Mouse (Mus musculus) gastrocnemius, postnatal 14 days (tissue): ENCODE results near the gene Plcb3. TPM values are rescaled to one million over a fixed set of nuclear protein-coding genes. Genes with fewer than 3 reads are reported as not detected.

ENCODE experiments used
- DNase-seq: peaks from one replicate; pipeline ENCODE4 v3.0.0; 2021; ENCODE audit warnings: mixed read lengths
- intact Hi-C: fragments of 180-260 bp; cut with DNase I; formaldehyde crosslinking; loops from one replicate; pipeline ENCODE4 v1.15.1; 2025; ENCODE audit warnings: low total_unique reads
- long read RNA-seq, 2 experiments: library from polyadenylated mRNA; stranded (forward); transcript quantifications; one replicate each; pipeline ENCODE4 v2.0.0; 2021
- total RNA-seq, 2 experiments: library from RNA; stranded (reverse); gene quantifications; 2 replicates each; pipeline ENCODE4 v1.2.3; 2021

Gene Plcb3
- 10 to 100 TPM; 10.9 to 11.6 TPM for total RNA-seq
- long read RNA-seq, experiment 1, full-length matches to known transcripts = 5 of 14 reads
- long read RNA-seq, experiment 1, partial matches to known transcripts = 7 of 14 reads
- long read RNA-seq, experiment 1, other reads (novel, unspliced or antisense) = 2 of 14 reads
- long read RNA-seq, experiment 2, full-length matches to known transcripts = 17 of 26 reads
- long read RNA-seq, experiment 2, partial matches to known transcripts = 3 of 26 reads
- long read RNA-seq, experiment 2, other reads (novel, unspliced or antisense) = 6 of 26 reads

- peak; percentile 86 for DNase-seq
- intact Hi-C loops = no loop called here
These were observed at the start of gene Plcb3 for GRCm38 (mm10) chr19:6975537-6976521. TSS of gene Plcb3 (minus strand) at chr19:6976470.

- intact Hi-C loops = no loop called here
- no peak for DNase-seq
These were observed 44.0 kb upstream of the Plcb3 start for GRCm38 (mm10) chr19:7020224-7020641.

- DNase-seq = no peak
- intact Hi-C loops = no loop called here
These were observed 42.9 kb upstream of the Plcb3 start, which contains the start of gene Fermt3 for GRCm38 (mm10) chr19:7019191-7019590. TSS of gene Fermt3 (minus strand) at chr19:7019469.

DNA sequence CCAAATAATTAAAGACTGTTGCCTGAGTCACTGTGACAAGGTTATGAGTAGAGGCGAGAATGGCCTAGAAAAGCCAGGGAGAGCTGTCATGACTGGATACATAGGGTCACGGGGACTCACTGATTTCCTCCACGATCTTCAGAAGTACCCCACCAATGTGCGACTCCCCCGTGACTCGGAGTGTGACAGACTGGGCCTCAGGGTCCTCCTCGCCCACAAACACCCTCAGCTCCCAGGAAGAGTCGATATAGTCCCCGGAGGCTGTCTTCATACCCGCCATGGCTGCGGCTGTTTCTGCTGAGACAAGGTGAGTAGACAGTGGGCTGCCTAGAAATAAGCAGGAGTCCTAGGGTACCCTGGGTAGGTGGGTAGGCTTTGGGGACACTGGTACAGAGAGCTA is 42.3 kb upstream of the Plcb3 start:
- intact Hi-C loops = no loop called here
- DNase-seq = no peak

DNA sequence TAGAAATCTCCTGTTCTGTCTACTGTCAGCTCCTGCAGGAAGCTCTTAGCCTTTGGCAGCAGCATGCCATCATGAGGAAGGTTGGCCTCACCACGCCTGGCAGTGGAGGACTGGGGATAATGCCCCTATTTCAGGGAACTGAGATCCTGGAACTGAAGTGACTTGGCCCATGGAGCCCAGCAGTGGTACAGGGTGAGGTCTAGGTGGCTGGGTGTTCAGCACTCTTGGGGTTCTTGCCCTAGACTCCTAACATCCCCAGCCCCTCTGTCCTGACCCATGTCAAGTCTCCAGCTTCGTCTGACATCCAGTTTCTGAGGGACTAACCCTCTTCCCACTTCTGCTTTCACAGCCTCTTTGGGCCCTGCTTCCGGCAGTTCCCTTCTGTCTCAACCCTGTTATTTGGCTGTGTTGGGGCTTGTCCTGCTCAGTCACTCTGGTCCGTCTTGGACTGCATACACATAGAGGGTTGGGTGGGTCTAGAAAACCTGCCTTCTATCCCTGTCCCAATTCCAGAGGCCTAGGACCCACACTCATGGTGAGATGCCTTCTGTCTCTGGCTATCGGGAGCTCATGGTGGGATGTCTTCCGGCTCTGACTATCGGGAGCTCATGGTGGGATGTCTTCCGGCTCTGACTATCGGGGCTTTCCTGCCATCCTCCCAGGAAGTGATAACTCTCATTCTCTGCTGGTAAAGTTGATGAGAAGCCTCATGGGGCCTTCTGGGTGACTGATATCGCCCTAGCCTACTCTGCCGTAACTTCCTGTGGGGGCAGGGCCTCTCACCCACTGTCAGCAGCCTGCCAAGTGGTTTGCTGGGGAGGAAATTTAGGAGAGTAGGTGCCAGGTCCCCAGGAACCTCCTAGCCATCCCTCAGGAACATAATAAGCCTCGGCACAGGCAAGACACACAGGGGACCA is 41.5 kb upstream of the Plcb3 start:
- DNase-seq = no peak
- intact Hi-C loops = no loop called here

DNA sequence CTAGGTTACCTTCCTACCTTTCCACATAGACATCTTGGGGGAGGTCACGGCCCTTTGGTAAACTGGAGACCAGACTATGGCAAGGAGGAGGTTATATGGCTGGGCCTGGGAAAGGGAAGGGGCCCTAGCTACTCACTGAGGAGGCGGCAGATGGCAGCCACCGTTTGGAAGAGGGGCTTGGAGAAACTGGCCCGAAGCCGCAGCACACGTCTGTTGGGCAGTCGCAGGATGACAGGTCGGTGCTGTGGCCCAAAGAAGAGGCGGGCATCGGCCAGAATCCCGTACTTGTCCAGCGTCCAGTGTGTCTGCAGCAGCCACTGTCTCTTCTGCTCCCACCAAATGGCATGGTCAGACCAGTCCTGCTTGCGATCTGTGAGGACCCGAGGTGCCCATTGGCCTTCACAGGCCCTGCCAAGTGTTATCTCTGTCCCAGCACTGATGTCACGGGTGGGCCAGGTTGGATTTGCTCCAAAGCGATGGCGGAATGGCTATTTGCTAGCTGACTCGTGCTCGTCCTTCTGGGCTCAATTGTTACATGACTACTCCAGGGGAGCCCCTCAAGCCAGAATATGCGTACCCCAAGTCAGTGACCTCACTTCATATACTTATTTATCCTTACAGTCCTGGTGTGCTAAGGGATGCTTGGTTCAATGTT is 38.3 kb upstream of the Plcb3 start:
- DNase-seq = no peak
- intact Hi-C loops = no loop called here

- DNase-seq = no peak
- intact Hi-C loops = no loop called here
These were observed 37.7 kb upstream of the Plcb3 start for GRCm38 (mm10) chr19:7013984-7014383.

GRCm38 (mm10) chr19:7012426-7012825 is 36.2 kb upstream of the Plcb3 start:
- DNase-seq = no peak
- intact Hi-C loops = no loop called here

DNA sequence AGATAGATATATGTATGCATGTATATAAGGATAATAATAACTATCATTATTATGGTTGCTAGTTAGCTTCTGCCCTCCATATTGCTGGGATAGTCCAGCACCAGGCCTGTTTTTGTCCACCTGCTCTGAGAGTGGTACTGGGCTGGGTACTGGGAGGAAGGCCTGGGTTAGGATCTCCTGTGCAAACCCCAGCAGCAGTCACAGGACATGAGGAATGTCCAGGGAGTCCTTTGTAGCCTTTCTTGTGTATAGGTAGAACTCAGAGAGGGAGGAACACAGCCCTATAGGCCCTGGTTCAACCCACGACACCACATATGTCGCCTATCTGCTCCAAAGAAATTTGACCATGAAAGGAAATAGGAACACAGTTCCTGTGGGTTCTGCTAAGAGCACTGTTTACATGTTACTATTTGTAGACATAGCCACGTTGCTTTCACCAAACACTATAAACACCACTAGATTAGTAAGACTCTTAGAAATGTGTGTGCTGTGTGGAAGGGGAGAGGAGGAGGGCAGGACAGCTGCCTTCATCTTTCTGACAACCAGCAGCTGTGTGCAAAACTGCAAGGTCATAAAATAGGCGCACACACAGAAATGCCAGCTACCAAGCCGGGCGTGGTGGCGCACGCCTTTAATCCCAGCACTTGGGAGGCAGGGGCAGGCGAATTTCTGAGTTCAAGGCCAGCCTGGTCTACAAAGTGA is 30.8 kb upstream of the Plcb3 start:
- no peak for DNase-seq
- intact Hi-C loops = no loop called here

GRCm38 (mm10) chr19:6999360-7000063 is 23.2 kb upstream of the Plcb3 start:
- intact Hi-C loops = no loop called here
- DNase-seq = no peak

DNA sequence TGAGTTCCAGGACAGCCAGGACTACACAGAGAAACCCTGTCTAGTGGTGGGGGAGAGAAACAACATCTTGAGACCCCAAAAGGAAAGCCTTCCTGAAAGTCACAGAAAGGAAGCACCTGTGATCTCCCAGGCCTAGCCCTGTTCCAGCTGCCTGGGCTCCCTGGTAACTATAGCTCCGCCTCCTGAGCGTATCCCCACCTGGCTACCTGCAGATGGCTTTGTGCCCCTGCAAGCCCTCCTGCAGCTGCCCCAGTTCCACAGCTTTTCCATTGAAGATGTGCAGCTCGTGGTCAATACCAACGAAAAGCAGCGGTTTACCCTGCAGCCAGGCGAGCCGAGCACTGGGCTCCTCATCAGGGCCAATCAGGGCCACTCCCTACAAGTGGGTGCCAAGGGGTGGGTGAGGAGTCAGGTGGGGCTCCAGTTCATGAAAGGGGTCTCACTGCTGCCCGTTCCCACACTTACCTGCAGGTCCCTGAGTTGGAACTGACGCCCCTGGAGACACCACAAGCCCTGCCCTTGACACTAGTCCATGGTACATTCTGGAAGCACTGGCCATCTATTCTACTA is 21.5 kb upstream of the Plcb3 start:
- intact Hi-C loops = no loop called here
- no peak for DNase-seq

- peak; percentile 90 for DNase-seq
- intact Hi-C loops = no loop called here
These were observed 19.7 kb upstream of the Plcb3 start, which contains the start of the genes Nudt22 and Trpt1 for GRCm38 (mm10) chr19:6996006-6996405. TSS of gene Nudt22 (minus strand) at chr19:6996117. TSS of gene Trpt1 (plus strand) at chr19:6996131.

GRCm38 (mm10) chr19:6995255-6995991 is 19.2 kb upstream of the Plcb3 start:
- no peak for DNase-seq
- intact Hi-C loops = no loop called here

DNA sequence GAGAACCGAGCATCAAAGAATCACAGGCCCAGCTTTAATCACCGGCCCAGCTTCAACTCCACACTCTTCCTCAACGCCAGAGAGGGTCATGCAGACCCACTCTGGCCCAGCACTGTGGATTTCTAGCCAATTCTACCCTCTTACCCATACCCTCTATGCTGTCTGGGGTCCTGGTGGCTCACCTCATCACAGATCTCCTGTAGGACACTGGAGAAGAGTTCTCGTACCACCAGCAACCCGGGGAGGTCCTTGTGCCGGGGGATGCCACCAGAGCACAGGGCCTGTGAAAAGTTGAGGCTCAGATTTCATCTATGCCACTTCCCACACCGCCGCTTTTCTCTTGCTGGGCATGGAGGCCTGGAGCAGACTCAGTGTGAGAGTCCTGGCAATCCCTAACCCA is 18.2 kb upstream of the Plcb3 start:
- DNase-seq = no peak
- intact Hi-C loops = no loop called here

DNA sequence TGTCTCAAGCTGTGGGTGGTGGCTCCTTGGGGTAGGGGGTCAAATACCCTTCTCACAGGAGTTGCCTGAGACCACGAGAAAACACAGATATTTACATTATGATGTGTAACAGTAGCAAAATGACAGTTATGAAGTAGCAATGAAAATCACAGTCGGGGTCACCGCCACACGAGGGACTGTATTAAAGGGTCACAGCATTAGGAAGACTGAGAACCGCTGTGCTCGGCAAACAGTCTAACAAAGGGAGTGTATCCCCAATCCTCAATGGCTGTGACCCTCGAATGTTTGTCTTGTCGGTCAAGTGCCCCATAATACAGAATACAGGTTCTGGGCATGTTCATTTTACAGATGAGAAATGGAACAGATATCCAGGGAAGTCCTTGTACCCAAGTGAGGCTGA is 17.7 kb upstream of the Plcb3 start:
- DNase-seq = no peak
- intact Hi-C loops = no loop called here

GRCm38 (mm10) chr19:6993011-6993770 is 16.9 kb upstream of the Plcb3 start:
- no peak for DNase-seq
- intact Hi-C loops = no loop called here
